Mouse (Mus musculus) heart, adult 2 months (tissue): ENCODE data around the gene Snf8.

Experiments used
- CTCF ChIP-seq: fragments of 200-600 bp; IDR thresholded peaks from 2 replicates; pipeline ENCODE4 v1.8.1; 2022; ENCODE audit warnings: antibody characterized with exemption, mild to moderate bottlenecking, moderate library complexity
- POLR2A ChIP-seq: fragments of 200-500 bp; IDR thresholded peaks from 2 replicates; pipeline ENCODE4 v1.6.1; 2011; ENCODE audit warnings: mild to moderate bottlenecking, low read depth, low read length, control low read depth; ENCODE audit not compliant: insufficient read depth

GRCm38 (mm10) chr11:96006852-96007515, 27.7 kb upstream of the Snf8 start:
- no peak for TF ChIP-seq CTCF
- TF ChIP-seq POLR2A: no peak
